Mouse (Mus musculus) neural tube, embryonic 11.5 days (tissue): ENCODE measurements around the gene Palb2. TPM values are rescaled to one million over a fixed set of nuclear protein-coding genes. Genes with fewer than 3 reads are reported as not detected.
A peak's percentile ranks its signal among the peaks of the same experiment; 100 is the strongest.

Experiments
- ATAC-seq: fragments of 200-750 bp; cut with Nextera tagmentation; 2 replicates; pipeline ENCODE4 v1.8.0; 2017; ENCODE audit warnings: moderate number of reproducible peaks, mild to moderate bottlenecking, moderate TSS enrichment, moderate library complexity; ENCODE audit not compliant: insufficient read depth, low FRiP score, low TSS enrichment
- DNase-seq: peaks from one replicate; pipeline ENCODE4 v3.0.0-alpha.2; 2015; ENCODE audit warnings: low spot score
- H3K27ac ChIP-seq: fragments of 300-500 bp; sonication (generic); 2 replicates; pipeline ENCODE4 v1.5.1; 2014; ENCODE audit warnings: low read depth, mild to moderate bottlenecking, low read length
- H3K27me3 ChIP-seq: fragments of 300-500 bp; sonication (generic); 2 replicates; pipeline ENCODE4 v1.6.1; 2014; ENCODE audit warnings: mild to moderate bottlenecking, low read length, mixed read lengths; ENCODE audit not compliant: control insufficient read depth, insufficient read depth
- H3K36me3 ChIP-seq: fragments of 300-500 bp; sonication (generic); 2 replicates; pipeline ENCODE4 v1.6.1; 2014; ENCODE audit warnings: mild to moderate bottlenecking, low read length, moderate library complexity, mixed read lengths; ENCODE audit not compliant: control insufficient read depth, insufficient read depth
- H3K4me1 ChIP-seq: fragments of 300-500 bp; sonication (generic); 2 replicates; pipeline ENCODE4 v1.6.1; 2014; ENCODE audit warnings: low read length, mixed read lengths; ENCODE audit not compliant: control insufficient read depth, insufficient read depth
- H3K4me2 ChIP-seq: fragments of 300-500 bp; sonication (generic); 2 replicates; pipeline ENCODE4 v1.6.1; 2014; ENCODE audit warnings: low read depth, mild to moderate bottlenecking, moderate library complexity
- H3K4me3 ChIP-seq: fragments of 300-500 bp; sonication (generic); 2 replicates; pipeline ENCODE4 v1.5.1; 2014; ENCODE audit warnings: low read depth, low read length
- H3K9ac ChIP-seq: fragments of 300-500 bp; sonication (generic); 2 replicates; pipeline ENCODE4 v1.6.1; 2014; ENCODE audit warnings: mild to moderate bottlenecking, low read length
- H3K9me3 ChIP-seq: fragments of 300-500 bp; sonication (generic); 2 replicates; pipeline ENCODE4 v1.6.1; 2016; ENCODE audit warnings: low read length; ENCODE audit not compliant: control insufficient read depth
- WGBS: fragments of 180-500 bp; shearing (Covaris S2); extraction: QIAGEN DNeasy Blood & Tissue Kit; methylation state at CpG from one replicate; pipeline ENCODE4 v1.1.7; 2014; 5-methylcytosine and 5-hydroxymethylcytosine counted together
- polyA plus RNA-seq: library from polyadenylated mRNA; unstranded; fragments of >200 nt; fragmentation: Nextera tagmentation; extraction: Ambion mirVana; gene quantifications from 2 replicates; pipeline ENCODE4 v1.2.1, GENCODE M21; 2014

Gene Palb2
- polyA plus RNA-seq, 1 experiment from 2014 or later, result 20.5 TPM

DNA sequence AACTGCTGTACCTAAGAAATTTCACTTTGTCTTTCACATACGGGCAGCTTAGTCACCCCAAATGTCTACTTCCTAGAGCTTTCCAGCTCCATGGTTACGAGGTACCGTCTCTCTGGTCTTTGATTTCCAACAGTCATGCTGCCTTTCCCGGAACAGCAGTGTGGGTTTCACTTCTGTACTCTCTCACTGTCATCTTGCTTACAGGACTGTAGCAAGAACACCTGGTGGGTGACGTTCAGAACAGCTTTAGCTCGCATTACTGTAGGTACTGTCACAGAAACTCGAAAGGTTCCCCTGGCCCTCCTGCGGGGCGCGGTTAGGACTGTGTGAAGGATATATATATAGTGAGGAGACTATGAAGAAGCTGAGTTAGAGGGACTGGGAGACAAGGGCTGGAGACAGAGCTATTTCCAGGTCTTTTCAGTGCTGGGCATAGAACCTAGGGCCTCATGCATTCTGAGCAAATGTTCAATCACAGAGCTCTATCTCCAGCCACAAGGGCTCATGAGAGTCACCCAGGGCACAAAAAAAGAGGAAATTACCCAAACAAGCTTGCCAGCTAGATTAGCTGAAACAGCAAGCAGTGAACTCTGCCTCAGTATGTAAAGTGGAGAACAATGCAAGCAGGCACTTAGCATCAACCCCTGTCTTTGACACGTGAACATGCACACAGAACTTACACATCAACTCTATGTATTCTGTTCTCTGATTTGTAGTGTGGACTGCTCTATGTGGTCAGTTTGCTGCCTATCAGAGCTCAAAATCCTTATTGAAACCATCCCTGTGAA lies 45.4 kb downstream of the Palb2 start:
- Histone ChIP-seq H3K27me3 (no peaks in the 10 kb centered on the region), H3K9me3 (no peaks in the 10 kb centered on the region), H3K27ac (no peak overlapping the region), H3K36me3 (peaks cover 13% of the 10 kb centered on the region), H3K4me1 (no peaks in the 10 kb centered on the region), H3K4me3 (no peak overlapping the region), H3K9ac (no peak overlapping the region), H3K4me2 (no peak overlapping the region)
- DNase-seq, result no peak
- ATAC-seq, result no peak
- 95% methylated on average over 11 of the region's 11 CpGs for WGBS

DNA sequence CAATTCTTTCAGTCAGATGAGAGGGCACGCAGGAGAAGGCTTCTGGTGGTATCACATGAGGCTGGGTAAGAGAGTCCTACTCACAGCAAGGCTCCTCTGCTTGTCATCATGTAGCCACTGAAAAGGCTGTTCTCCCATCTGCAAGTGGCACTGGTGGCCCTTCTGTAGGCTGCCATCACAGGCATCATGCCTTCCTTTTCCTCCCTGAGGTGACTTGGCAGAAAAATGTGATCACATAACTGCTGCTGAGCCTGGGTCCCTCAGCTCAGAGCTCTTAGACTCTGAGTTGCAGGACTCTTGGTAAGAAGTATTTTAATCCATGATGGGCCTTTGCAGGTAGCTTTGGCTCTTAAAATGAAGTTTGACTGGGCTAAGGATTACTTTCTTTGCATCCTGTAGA lies 51.7 kb downstream of the Palb2 start:
- Histone ChIP-seq H3K27ac (no peak overlapping the region), H3K27me3 (no peaks in the 10 kb centered on the region), H3K9me3 (no peaks in the 10 kb centered on the region), H3K4me3 (no peak overlapping the region), H3K4me1 (no peaks in the 10 kb centered on the region), H3K36me3 (peaks cover 11% of the 10 kb centered on the region), H3K9ac (no peak overlapping the region), H3K4me2 (no peak overlapping the region)
- ATAC-seq (no peak), DNase-seq (no peak)
- 92% methylated on average over 1 of the region's 1 CpGs for WGBS

DNA sequence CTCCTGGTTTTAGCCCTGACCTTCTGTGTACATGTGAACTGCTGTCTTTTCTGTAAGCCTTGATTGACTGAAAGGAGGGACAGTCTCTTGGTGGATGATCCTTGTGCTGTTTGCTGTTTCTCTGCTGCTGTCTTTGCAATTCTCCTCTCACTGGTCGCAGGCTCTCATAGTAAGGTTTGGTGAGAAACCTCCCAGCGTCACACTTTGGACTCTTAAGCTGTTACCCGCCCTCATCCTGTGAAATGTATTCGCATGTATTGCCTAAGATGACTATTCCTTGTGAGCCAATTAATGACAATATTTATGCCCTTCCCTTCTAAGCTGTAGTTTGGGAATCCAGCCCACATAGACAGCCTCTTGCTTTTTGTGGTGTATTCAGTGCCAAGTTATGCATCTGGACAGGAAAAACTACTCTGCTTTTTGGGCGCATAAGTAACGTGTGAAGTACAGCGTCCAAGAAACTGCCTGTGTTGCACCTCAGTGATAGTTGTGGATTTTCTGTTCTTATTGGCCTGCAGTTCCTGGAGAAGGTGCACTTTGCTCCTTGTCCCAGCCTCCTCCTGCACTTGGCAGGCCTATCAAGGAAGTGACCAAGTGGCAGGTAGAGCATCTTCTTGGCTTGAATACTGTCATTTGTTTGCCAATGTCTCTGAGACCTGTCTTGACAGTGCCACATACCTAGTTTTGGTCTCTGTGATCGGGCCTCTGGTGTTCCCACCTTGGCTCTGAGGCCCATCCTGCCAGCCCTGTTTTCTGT lies 52.8 kb downstream of the Palb2 start:
- Histone ChIP-seq H3K36me3 (peaks cover 17% of the 10 kb centered on the region), H3K27me3 (no peaks in the 10 kb centered on the region), H3K9ac (no peak overlapping the region), H3K4me2 (no peak overlapping the region), H3K9me3 (no peaks in the 10 kb centered on the region), H3K27ac (no peak overlapping the region), H3K4me3 (no peak overlapping the region), H3K4me1 (no peaks in the 10 kb centered on the region)
- no peak for DNase-seq
- ATAC-seq, result no peak
- 95% methylated on average over 8 of the region's 8 CpGs for WGBS

DNA sequence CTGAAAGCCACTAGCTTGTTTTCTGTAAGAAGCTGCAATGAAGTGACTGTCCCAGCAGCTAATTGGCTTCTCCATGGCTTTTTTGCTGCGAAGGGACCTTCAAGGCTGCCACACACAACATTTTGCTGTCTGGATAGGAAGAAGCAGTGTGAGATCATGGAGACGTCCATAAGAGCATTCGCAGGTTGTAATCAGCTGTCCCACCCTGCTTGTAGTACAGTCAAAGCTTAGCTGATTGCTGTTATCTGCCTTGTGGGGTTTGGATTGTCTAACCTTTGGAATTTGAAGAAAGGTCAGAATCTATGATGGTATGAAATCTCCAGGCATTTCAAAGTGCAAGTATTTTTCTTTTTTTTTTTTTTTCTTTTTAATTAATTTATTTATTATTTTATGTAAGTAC lies 58.4 kb downstream of the Palb2 start:
- H3K36me3 ChIP-seq, result peaks cover 18% of the 10 kb centered on the region
- H3K27ac ChIP-seq, result no peak overlapping the region
- no peak overlapping the region for H3K9ac ChIP-seq
- H3K4me2 ChIP-seq, result no peak overlapping the region
- no peaks in the 10 kb centered on the region for H3K4me1 ChIP-seq
- WGBS, result 81% methylated on average over 3 of the region's 3 CpGs
- H3K27me3 ChIP-seq, result no peaks in the 10 kb centered on the region
- no peak overlapping the region for H3K4me3 ChIP-seq
- no peaks in the 10 kb centered on the region for H3K9me3 ChIP-seq
- no peak for ATAC-seq
- no peak for DNase-seq

DNA sequence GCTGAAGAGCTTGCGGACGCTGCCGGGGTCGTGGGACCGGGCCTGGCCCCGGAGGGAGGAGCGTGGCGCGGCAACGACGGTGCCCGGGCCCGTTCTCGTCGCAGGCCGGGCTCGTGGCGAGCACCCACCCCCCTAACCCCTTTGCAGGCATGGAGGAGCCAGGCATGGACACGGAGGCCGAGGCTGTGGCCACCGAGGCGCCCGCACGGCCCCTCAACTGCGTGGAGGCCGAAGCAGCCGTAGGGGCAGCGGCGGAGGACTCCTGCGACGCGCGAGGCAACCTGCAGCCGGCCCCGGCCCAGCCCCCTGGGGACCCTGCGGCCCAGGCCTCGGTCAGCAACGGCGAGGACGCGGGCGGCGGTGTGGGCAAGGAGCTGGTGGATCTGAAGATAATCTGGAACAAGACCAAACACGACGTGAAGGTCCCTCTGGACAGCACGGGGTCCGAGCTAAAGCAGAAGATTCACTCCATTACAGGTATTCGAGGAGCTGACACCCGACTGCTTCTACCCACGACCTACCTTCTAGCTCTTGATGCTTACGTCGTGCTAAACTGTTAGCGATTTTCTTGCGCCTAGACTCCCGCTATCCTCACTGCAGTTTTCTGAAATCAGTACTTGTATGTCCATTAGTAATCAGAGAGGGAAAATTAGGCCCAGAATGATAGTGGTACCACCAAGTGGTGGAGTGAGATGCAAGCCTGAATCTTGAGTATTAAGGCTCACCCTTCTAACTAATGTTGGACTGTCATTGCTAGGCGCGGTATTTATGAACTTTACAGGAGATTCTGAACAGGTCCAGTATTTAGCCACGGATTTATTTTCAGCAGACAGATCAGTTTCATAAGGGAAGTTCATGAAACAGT lies 65.0 kb downstream of the Palb2 start:
- Histone ChIP-seq H3K36me3 (peaks cover 4% of the 10 kb centered on the region), H3K4me1 (peaks cover 13% of the 10 kb centered on the region), H3K27ac (peak overlapping the region; percentile 89), H3K9me3 (no peaks in the 10 kb centered on the region), H3K4me3 (peak overlapping the region; percentile 100), H3K4me2 (peak overlapping the region; percentile 82), H3K9ac (peak overlapping the region; percentile 98), H3K27me3 (no peaks in the 10 kb centered on the region)
- DNase-seq, result peak; percentile 33
- peak; percentile 46 for ATAC-seq
- 2% methylated on average over 50 of the region's 58 CpGs for WGBS

DNA sequence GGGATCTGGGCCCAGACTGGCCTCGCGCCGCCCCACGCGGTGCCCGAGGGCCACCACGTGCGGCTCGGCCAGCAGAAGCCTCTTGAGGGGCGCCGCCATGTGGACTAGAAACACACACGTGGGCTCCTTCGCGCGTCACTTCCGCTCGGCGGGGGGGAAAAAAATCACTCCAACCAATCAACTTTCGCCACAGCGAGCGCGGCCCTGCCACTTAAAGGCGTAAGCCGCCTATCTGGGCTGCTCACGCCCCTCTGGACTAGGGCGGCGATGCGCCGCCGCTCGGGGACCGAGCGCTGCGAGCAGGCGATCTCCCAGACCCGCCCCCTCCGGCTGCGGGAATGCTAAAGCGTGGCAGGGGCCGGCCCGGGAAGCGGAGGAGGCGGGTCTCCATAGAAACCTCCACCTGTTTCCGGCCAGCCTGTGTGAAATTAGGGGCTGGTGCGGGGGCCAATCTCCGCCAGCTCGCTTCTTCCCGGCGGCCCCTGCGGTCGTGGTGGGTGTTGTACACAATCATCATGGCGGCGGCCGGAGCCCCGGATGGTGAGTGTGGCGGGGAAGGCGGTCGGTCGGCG lies 65.8 kb downstream of the Palb2 start, which contains the start of the genes Ubfd1 and Ears2:
Gene Ubfd1 (plus strand): TSS at position 231 of the 572 bp plus-strand sequence.
Gene Ears2 (minus strand): TSS at position 319 of the 572 bp plus-strand sequence.
- Histone ChIP-seq H3K4me1 (peaks cover 13% of the 10 kb centered on the region), H3K27ac (peak within 1 kb of the TSS; percentile 89), H3K4me3 (peak within 1 kb of the TSS; percentile 100), H3K27me3 (no peaks in the 10 kb centered on the region), H3K36me3 (peaks cover 2% of the 10 kb centered on the region), H3K4me2 (peak within 1 kb of the TSS; percentile 82), H3K9ac (peak within 1 kb of the TSS; percentile 98), H3K9me3 (no peaks in the 10 kb centered on the region)
- WGBS, result 0% methylated on average over 51 of the region's 60 CpGs
- peak; percentile 96 for DNase-seq
- ATAC-seq, result peak; percentile 98

DNA sequence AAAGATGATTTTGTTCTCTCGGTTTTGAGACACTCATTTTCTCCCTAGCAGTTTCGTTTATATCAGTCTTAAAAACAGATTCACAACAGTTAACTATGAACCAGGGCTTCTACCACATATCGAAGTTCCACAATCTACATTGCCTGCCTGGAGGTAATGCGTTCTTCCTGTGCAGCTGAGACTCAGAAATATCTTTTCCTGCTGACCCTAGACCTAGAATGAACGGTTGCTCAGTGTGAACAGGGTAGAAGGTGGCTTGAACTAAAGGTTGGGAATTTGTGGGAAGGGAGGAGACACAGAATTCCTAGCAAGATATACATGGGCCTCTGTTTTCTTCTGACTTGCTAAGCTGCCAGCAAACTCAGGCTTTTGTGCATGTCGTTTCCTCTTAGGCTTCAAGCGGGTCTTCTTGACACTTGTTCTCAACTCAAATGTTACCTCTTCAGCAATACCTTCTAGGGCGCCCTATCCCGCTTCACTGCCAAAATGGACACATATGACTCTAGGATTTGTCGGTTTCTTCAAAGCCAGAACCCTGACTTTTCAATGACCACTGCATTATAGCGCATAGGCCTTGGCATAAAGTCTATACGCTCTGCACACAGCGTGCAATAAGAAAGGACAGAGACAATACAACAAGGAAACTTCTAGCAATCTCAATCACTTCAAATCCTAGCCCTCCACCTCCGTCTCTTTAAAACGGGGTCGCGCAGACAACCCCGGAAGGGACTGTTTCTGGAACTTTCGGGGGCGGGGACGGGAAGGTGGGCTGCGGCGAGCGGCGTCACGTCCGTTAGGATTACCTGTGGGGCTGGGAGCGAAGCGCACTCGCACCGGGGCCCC lies 66.5 kb downstream of the Palb2 start:
- Histone ChIP-seq H3K9ac (peak overlapping the region; percentile 98), H3K4me1 (peaks cover 13% of the 10 kb centered on the region), H3K4me3 (peak overlapping the region; percentile 100), H3K9me3 (no peaks in the 10 kb centered on the region), H3K27ac (peak overlapping the region; percentile 89), H3K27me3 (no peaks in the 10 kb centered on the region), H3K36me3 (no peaks in the 10 kb centered on the region), H3K4me2 (peak overlapping the region; percentile 82)
- ATAC-seq (no peak), DNase-seq (peak; percentile 31)
- WGBS, result 22% methylated on average over 31 of the region's 31 CpGs
